Mouse (Mus musculus): ENCODE results near the gene Prpf6. TPM values are rescaled to one million over a fixed set of nuclear protein-coding genes. Genes with fewer than 3 reads are reported as not detected.

Prpf6 gene
- polyA plus RNA-seq, 1 experiment from 2014 or later = 59.9 TPM

- no peaks in the 10 kb centered on the region for H3K9me3 ChIP-seq (ENCODE audit: control insufficient read depth, low read length)
- no peak overlapping the region for H3K27ac ChIP-seq (replicated peaks; ENCODE audit: low read depth, low read length)
- H3K9ac ChIP-seq (replicated peaks; ENCODE audit: low read length) = no peak overlapping the region
- DNase-seq = no peak
- H3K4me1 ChIP-seq (ENCODE audit: control insufficient read depth, insufficient read depth, low read length) = peaks cover 15% of the 10 kb centered on the region
- H3K36me3 ChIP-seq (ENCODE audit: control insufficient read depth, insufficient read depth, low read length) = peaks cover 53% of the 10 kb centered on the region
- peak overlapping the region; percentile 74 for H3K4me2 ChIP-seq (ENCODE audit: low read length)
- H3K27me3 ChIP-seq (ENCODE audit: control insufficient read depth, insufficient read depth, low read length) = no peaks in the 10 kb centered on the region
- H3K4me3 ChIP-seq (replicated peaks; ENCODE audit: low read depth, low read length) = no peak overlapping the region
- no peak for ATAC-seq (ENCODE audit: low FRiP score, low TSS enrichment)
- WGBS = 96% methylated on average over 5 of the region's 5 CpGs
These were observed 1.2 kb upstream of the Prpf6 start for GRCm38 (mm10) chr2:181590471-181590870.

- DNase-seq (peak; percentile 92), ATAC-seq (ENCODE audit: low FRiP score, low TSS enrichment) (peak; percentile 86)
- under 1% methylated on average over 95 of the region's 97 CpGs for WGBS
- Histone ChIP-seq H3K9me3 (ENCODE audit: control insufficient read depth, low read length) (no peaks in the 10 kb centered on the region), H3K9ac (replicated peaks; ENCODE audit: low read length) (peak within 1 kb of the TSS; percentile 91), H3K27me3 (ENCODE audit: control insufficient read depth, insufficient read depth, low read length) (no peaks in the 10 kb centered on the region), H3K4me1 (ENCODE audit: control insufficient read depth, insufficient read depth, low read length) (peaks cover 19% of the 10 kb centered on the region), H3K4me3 (replicated peaks; ENCODE audit: low read depth, low read length) (peak within 1 kb of the TSS; percentile 93), H3K4me2 (ENCODE audit: low read length) (peak within 1 kb of the TSS; percentile 74), H3K36me3 (ENCODE audit: control insufficient read depth, insufficient read depth, low read length) (peaks cover 48% of the 10 kb centered on the region), H3K27ac (replicated peaks; ENCODE audit: low read depth, low read length) (peak within 1 kb of the TSS; percentile 89)
These were observed 768 bp downstream of the Prpf6 start, which contains the start of gene Zfp512b for GRCm38 (mm10) chr2:181592231-181593041. Gene Zfp512b (minus strand): TSS chr2:181592803.

GRCm38 (mm10) chr2:181593042-181593421 lies 1.4 kb downstream of the Prpf6 start:
- DNase-seq (no peak), ATAC-seq (ENCODE audit: low FRiP score, low TSS enrichment) (peak; percentile 4; the same call in 1 of the 2 replicates)
- peak overlapping the region; percentile 93 for H3K4me3 ChIP-seq (replicated peaks; ENCODE audit: low read depth, low read length)
- peak overlapping the region; percentile 91 for H3K9ac ChIP-seq (replicated peaks; ENCODE audit: low read length)
- H3K4me2 ChIP-seq (ENCODE audit: low read length) = peak overlapping the region; percentile 74
- 11% methylated on average over 6 of the region's 6 CpGs for WGBS
- peak overlapping the region; percentile 89 for H3K27ac ChIP-seq (replicated peaks; ENCODE audit: low read depth, low read length)
- no peaks in the 10 kb centered on the region for H3K9me3 ChIP-seq (ENCODE audit: control insufficient read depth, low read length)
- no peaks in the 10 kb centered on the region for H3K27me3 ChIP-seq (ENCODE audit: control insufficient read depth, insufficient read depth, low read length)
- peaks cover 25% of the 10 kb centered on the region for H3K4me1 ChIP-seq (ENCODE audit: control insufficient read depth, insufficient read depth, low read length)
- peaks cover 42% of the 10 kb centered on the region for H3K36me3 ChIP-seq (ENCODE audit: control insufficient read depth, insufficient read depth, low read length)

DNA sequence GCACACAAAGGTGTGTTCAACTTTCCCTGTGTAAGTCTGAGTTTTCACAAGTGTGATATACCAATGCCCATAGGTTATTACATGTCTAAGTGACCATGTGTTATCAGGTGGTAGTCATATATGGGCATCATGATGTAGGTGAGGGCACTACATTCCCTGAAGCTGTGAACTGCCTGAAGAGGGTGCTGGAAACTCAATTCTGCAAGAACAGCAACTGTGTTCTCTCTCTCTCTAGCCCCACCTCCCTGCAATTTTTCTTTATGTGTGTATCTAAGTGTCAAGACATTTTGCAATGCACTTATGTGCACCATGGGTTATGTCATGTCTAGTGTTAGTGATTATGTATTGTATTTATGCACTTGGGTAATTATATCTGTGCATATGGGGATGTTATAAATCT lies 2.3 kb downstream of the Prpf6 start:
- peaks cover 33% of the 10 kb centered on the region for H3K36me3 ChIP-seq (ENCODE audit: control insufficient read depth, insufficient read depth, low read length)
- no peak overlapping the region for H3K4me2 ChIP-seq (ENCODE audit: low read length)
- H3K4me3 ChIP-seq (replicated peaks; ENCODE audit: low read depth, low read length) = no peak overlapping the region
- DNase-seq (no peak), ATAC-seq (ENCODE audit: low FRiP score, low TSS enrichment) (no peak)
- H3K27me3 ChIP-seq (ENCODE audit: control insufficient read depth, insufficient read depth, low read length) = no peaks in the 10 kb centered on the region
- H3K27ac ChIP-seq (replicated peaks; ENCODE audit: low read depth, low read length) = no peak overlapping the region
- peaks cover 29% of the 10 kb centered on the region for H3K4me1 ChIP-seq (ENCODE audit: control insufficient read depth, insufficient read depth, low read length)
- no peak overlapping the region for H3K9ac ChIP-seq (replicated peaks; ENCODE audit: low read length)
- no peaks in the 10 kb centered on the region for H3K9me3 ChIP-seq (ENCODE audit: control insufficient read depth, low read length)

DNA sequence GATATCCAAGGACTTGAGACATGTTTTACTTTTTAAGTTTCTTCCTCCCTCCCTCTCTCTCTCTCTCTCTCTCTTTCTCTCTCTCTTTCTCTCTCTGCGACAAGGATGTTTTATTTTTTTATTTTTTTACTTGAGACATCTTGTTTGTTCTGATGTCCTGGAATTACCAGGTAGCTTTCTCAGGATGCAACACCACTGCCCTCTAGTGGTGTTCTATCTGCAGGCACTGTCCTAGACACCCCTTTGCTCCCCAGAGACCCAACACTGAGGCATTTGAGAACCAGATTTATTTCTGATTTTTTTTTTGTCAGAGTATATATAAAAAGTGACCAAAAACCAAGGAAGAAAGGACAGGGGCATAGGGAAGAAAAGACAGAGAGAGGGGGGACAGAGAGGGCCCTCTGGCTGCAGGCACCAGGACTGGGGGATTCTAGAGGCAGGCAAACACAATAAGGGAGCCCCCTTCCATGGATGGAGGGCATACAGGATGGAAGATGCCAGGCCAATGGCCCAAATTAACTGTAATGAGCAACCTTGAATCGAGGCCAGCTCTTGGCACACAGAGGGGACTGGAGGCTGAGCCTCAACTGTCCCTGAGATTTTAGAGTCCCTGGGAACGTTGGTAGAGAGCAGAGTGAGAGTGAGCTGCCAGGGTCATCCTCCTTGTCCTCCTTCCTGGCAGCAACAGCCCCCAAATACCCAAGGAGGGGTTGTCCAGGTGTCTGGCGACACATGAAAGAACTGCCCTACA lies 3.5 kb downstream of the Prpf6 start:
- H3K4me3 ChIP-seq (replicated peaks; ENCODE audit: low read depth, low read length) = no peak overlapping the region

GRCm38 (mm10) chr2:181596221-181596960 lies 4.7 kb downstream of the Prpf6 start:
- 66% methylated on average over 6 of the region's 6 CpGs for WGBS
- DNase-seq (no peak), ATAC-seq (ENCODE audit: low FRiP score, low TSS enrichment) (no peak)
- H3K9me3 ChIP-seq (ENCODE audit: control insufficient read depth, low read length) = no peaks in the 10 kb centered on the region
- peaks cover 14% of the 10 kb centered on the region for H3K36me3 ChIP-seq (ENCODE audit: control insufficient read depth, insufficient read depth, low read length)
- H3K27ac ChIP-seq (replicated peaks; ENCODE audit: low read depth, low read length) = no peak overlapping the region
- no peaks in the 10 kb centered on the region for H3K27me3 ChIP-seq (ENCODE audit: control insufficient read depth, insufficient read depth, low read length)
- no peak overlapping the region for H3K9ac ChIP-seq (replicated peaks; ENCODE audit: low read length)
- H3K4me1 ChIP-seq (ENCODE audit: control insufficient read depth, insufficient read depth, low read length) = peaks cover 30% of the 10 kb centered on the region
- H3K4me3 ChIP-seq (replicated peaks; ENCODE audit: low read depth, low read length) = no peak overlapping the region
- H3K4me2 ChIP-seq (ENCODE audit: low read length) = no peak overlapping the region

More for the DNA sequence above, 3.5 kb downstream of the Prpf6 start:
- no peak overlapping the region for H3K9ac ChIP-seq (replicated peaks; ENCODE audit: low read length)
- peaks cover 21% of the 10 kb centered on the region for H3K36me3 ChIP-seq (ENCODE audit: control insufficient read depth, insufficient read depth, low read length)
- H3K27ac ChIP-seq (replicated peaks; ENCODE audit: low read depth, low read length) = no peak overlapping the region
- no peaks in the 10 kb centered on the region for H3K9me3 ChIP-seq (ENCODE audit: control insufficient read depth, low read length)
- peaks cover 30% of the 10 kb centered on the region for H3K4me1 ChIP-seq (ENCODE audit: control insufficient read depth, insufficient read depth, low read length)
- ATAC-seq (ENCODE audit: low FRiP score, low TSS enrichment) (no peak), DNase-seq (peak; percentile 85)
- no peaks in the 10 kb centered on the region for H3K27me3 ChIP-seq (ENCODE audit: control insufficient read depth, insufficient read depth, low read length)
- 78% methylated on average over 4 of the region's 4 CpGs for WGBS
- H3K4me2 ChIP-seq (ENCODE audit: low read length) = no peak overlapping the region

- peaks cover 32% of the 10 kb centered on the region for H3K4me1 ChIP-seq (ENCODE audit: control insufficient read depth, insufficient read depth, low read length)
- 66% methylated on average over 7 of the region's 7 CpGs for WGBS
- H3K27me3 ChIP-seq (ENCODE audit: control insufficient read depth, insufficient read depth, low read length) = no peaks in the 10 kb centered on the region
- H3K36me3 ChIP-seq (ENCODE audit: control insufficient read depth, insufficient read depth, low read length) = peaks cover 14% of the 10 kb centered on the region
- DNase-seq = no peak
- H3K4me3 ChIP-seq (replicated peaks; ENCODE audit: low read depth, low read length) = peak overlapping the region; percentile 77; the same call in 1 of the 2 replicates
- H3K4me2 ChIP-seq (ENCODE audit: low read length) = peak overlapping the region; percentile 77
- ATAC-seq (ENCODE audit: low FRiP score, low TSS enrichment) = no peak
- H3K9me3 ChIP-seq (ENCODE audit: control insufficient read depth, low read length) = no peaks in the 10 kb centered on the region
- no peak overlapping the region; the same call in 1 of the 2 replicates for H3K27ac ChIP-seq (replicated peaks; ENCODE audit: low read depth, low read length)
- H3K9ac ChIP-seq (replicated peaks; ENCODE audit: low read length) = no peak overlapping the region
These were observed 5.9 kb downstream of the Prpf6 start for GRCm38 (mm10) chr2:181597378-181598061.
